Mouse (Mus musculus): ENCODE results near the gene Rpl36. TPM values are rescaled to one million over a fixed set of nuclear protein-coding genes. Genes with fewer than 3 reads are reported as not detected.

Rpl36 gene
- polyA plus RNA-seq (2012; rRNA removed), result 3,218 and 3,337 TPM in 2 replicates

DNA sequence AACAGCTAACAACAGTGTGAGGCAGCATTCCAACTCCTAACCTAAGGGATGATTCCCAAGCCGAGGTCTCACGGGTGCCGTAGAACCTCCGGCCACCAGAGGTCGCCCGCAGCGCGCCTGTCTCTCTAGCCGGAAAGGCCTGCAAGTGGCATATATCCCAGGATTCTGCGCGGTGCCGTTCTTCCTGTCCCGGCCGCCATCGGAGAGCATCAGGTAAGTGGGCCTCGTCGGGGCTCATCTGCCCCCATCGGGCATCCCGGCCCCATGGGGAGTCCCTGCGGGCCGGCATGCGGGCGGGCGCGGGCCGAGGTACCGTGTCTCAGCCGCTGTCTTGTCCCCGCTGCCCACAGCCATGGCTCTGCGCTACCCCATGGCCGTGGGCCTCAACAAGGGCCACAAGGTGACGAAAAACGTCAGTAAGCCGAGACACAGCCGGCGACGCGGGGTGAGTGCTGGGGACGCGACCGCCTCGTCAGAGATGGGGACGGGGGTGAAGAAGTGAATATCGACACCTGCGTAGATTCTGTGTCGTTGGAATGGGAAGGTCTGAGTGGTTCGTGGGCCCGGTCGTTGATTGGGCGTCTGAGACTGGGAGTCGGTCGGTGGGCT lies at the start of gene Rpl36:
Rpl36 (plus strand) TSS at position 181 of the 609 bp plus-strand sequence.

DNA sequence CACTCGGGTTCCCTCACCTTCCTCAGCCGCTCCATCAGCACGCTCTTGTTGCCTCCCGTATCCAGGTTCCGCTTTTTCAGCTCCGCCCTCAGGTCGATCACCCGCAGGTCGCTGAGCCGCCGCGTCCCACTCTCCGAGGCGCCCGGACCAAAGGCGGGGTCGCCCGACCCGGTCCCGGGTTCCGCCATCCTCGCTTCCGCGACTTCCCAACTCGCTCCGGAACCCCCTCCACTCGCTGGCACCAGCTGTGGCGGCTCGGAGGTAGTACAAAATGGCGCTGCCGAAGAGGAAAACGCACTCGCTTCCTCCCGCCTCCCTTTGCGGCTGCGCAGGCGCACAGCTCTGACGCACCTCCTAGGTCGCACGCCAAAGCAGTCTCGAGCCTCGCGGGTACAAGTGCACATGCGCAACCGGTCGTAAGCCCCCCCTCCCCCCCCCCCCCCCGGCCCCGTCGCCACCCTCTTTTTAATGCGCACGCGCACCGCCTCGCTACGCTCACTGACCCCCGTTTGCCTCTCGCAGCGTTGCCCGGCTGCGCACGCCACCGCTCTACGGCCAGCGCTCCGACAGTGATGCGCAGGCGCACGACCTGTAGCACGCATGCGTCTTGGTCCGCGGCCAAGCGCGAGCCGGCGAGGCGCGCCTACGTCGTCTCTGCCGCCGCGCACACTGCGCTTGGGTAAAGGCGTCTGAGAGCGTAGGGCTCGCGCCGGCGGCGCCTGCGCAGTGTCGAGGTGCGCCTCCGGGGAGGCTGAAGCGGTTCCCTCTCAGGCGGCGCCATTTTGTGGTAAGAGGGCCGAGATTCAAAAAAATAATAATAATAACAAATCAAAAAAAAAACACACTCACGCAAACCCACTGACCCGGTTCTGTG lies 28.7 kb upstream of the Rpl36 start, which contains the start of the genes Safb2 and Safb:
Safb2 (minus strand) TSS at position 329 of the 874 bp plus-strand sequence.
Safb (plus strand) TSS at position 569 of the 874 bp plus-strand sequence.

DNA sequence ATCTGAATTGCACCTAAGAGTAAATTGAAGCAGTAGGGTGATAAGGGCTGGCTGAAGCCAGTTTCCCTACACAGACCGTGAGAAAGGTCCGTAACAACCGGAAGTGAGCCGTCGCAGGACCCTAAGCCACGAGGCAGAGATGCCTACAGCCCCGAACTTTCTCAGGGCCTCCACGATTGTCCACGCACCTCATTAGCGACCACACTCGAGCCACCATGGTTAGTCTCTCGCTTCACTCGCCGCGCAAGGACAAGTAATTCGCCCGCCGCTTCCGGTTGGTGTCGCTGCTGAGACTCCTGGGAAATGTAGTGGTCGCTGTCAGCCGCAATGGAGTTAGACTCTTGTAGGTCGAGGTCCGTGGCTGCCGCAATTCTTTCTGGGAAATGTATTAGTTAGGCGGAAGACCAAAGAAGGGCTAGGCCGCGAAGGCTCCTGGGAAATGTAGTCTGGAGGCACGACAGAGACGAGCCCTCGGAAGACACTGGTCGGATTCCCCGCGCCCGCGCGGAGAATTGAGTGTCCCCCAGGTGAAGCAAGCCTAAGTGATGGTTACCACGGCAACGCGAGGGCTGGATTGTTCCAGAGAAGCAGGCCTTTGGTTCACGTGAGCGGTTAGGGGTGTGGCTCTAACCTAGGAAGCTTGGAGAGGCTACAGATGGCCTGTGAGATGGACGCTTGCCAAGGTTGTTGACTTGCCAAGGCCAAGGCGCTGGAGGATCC lies 3.6 kb upstream of the Rpl36 start, which contains the start of gene 2410015M20Rik:
2410015M20Rik (minus strand) TSS at position 320 of the 720 bp plus-strand sequence.

DNA sequence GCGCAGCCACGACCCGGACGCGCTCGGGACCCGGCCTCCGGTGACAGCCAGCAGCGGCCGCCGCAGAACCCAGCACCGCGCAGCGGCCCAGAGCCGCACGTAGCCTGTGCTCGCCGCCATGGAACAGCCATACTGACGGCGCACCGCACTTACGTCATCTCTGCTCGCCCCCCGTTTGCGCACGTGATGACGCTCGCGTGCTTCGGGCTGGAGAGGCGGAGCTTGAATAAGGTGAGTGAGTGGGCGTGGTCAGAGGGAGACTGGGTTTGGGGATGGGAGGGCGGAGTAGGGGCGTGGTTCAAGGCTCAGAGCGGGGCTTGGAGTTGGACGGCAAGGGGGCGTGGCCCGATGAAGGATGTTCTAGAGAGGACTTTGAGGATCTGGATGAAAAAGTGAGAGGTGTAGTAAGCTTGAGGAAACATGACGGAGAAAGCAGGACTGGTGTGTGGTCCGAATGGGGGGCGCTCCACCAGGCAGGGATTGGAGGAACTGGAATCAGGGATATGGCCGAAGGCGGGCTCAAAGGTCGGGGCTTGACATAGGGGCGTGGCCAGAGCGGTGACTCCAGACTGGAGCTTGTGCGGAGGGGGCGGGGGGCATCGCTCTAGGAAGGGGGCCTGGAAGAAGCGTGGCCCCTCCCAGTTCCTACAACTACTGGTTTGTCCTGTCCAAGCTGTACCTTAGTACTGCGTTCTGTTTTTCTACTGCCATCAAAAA lies 13.7 kb downstream of the Rpl36 start, which contains the start of gene Lonp1:
Lonp1 (minus strand) TSS at position 134 of the 717 bp plus-strand sequence.

DNA sequence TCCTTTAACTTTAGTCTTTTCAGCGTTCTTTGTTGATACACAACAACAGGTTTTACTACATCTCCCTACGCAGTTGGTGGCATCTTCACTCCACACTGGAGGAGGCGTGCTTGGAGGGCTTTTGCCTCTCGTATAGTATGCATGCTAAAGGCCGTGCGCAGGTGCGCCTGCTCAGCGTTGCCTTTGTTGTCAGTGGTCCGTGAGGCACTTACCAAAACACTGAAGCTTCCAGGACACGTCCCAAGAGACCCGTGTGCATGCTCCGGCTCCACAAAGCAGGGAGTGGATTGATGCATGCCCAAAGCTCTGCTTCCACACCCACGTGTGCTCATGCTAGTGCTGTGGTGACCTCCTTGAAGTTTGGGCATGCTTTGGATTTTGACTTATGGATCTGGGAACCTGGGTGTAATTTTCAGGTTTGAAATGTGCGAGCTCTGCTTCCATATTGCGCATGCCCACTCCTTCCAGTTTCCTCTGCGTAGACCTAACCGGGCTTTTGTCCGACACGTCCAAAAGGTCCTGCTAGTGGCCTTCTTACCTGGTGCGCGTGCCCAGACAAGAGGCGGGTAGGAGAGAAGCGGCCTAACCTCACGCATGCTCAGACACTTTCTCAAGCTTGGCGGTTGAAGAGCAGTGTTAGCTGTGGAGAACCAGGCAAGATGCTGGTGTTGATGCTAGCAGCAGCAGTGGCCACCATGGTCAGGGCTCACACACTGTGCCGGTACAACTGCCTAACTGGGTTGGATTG lies 14.5 kb downstream of the Rpl36 start, which contains the start of gene Catsperd:
Catsperd (plus strand) TSS at position 614 of the 748 bp plus-strand sequence.

Other genes with a start within 250 kb of the Rpl36 start
- gene Ptprs, start 136.9 kb upstream of the Rpl36 start, polyA plus RNA-seq (2012; rRNA removed), result 115 and 127 TPM in 2 replicates
- gene Znrf4, start 101.0 kb upstream of the Rpl36 start, polyA plus RNA-seq (2012; rRNA removed), result not detected in 2 replicates
- gene Gm20219, start 59.0 kb upstream of the Rpl36 start, polyA plus RNA-seq (2012; rRNA removed), result 7.0 and 8.1 TPM in 2 replicates
- 83.7 and 97.7 TPM in 2 replicates for gene Safb2, start 28.8 kb upstream of the Rpl36 start, polyA plus RNA-seq (2012; rRNA removed)
- gene Safb, start 28.6 kb upstream of the Rpl36 start, polyA plus RNA-seq (2012; rRNA removed), result 70.0 and 79.4 TPM in 2 replicates
- gene 2410015M20Rik, start 3.6 kb upstream of the Rpl36 start, polyA plus RNA-seq (2012; rRNA removed), result 228 and 238 TPM in 2 replicates
- 61.2 and 64.0 TPM in 2 replicates for gene Lonp1, start 13.5 kb downstream of the Rpl36 start, polyA plus RNA-seq (2012; rRNA removed)
- 0.30 and 0.41 TPM in 2 replicates for gene Catsperd, start 14.7 kb downstream of the Rpl36 start, polyA plus RNA-seq (2012; rRNA removed)
- gene Ranbp3, start 59.9 kb downstream of the Rpl36 start, polyA plus RNA-seq (2012; rRNA removed), result 77.0 and 80.9 TPM in 2 replicates
- gene Ndufa11, start 104.4 kb downstream of the Rpl36 start, polyA plus RNA-seq (2012; rRNA removed), result 678 and 874 TPM in 2 replicates
- 29.0 and 41.6 TPM in 2 replicates for gene Vmac, start 104.6 kb downstream of the Rpl36 start, polyA plus RNA-seq (2012; rRNA removed)
- gene Nrtn, start 144.1 kb downstream of the Rpl36 start, polyA plus RNA-seq (2012; rRNA removed), result 58.2 and 62.5 TPM in 2 replicates
- gene Dus3l, start 151.3 kb downstream of the Rpl36 start, polyA plus RNA-seq (2012; rRNA removed), result 75.7 and 94.5 TPM in 2 replicates
- gene Prr22, start 156.8 kb downstream of the Rpl36 start, polyA plus RNA-seq (2012; rRNA removed), result 3.8 and 4.5 TPM in 2 replicates
- gene Rfx2, start 217.6 kb downstream of the Rpl36 start, polyA plus RNA-seq (2012; rRNA removed), result 13.0 and 16.5 TPM in 2 replicates

Data from colon, adult 2 months (tissue).